Mouse (Mus musculus) G1E (cell line): ENCODE data around the gene Myo1b.

ENCODE experiments used
- CTCF ChIP-seq: IDR thresholded peaks from 2 replicates; pipeline ENCODE4 v1.5.1; 2012; ENCODE audit warnings: low read depth, low read length, inconsistent platforms, mixed read lengths
- GATA1 ChIP-seq: IDR thresholded peaks from 2 replicates; pipeline ENCODE4 v1.6.1; 2012; ENCODE audit warnings: borderline replicate concordance, low read length, inconsistent platforms, mixed read lengths

- TF ChIP-seq CTCF (no peak), GATA1 (no peak)
Measured at GRCm38 (mm10) chr1:51892005-51892404, 23.9 kb downstream of the Myo1b start.
